ENCODE assay signal across 19 mouse cellular contexts in the genomic region with DNA sequence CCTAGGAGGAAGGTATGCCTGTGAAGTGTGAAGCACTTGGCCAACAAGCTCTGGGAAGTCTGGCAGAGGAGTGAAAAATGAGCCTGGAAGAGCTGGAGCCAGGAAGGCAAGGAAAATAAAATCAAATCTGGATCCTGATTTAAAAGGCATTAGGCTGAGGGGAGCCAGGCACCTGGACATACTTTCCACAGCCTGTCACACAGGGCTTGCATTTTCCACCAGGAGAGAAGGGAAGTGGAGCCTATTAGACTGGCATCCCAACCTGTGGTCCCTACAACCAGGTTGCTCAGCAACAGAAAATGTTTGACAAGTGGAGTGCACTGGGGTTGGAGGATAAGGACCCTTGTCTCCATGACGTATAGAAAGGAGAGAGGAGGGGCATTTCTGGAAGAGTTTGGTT.
"Had no signal": no experiment of that assay in that cellular context is flagged by ENCODE, and none has a peak within 500 bp of the region (broad histone marks: within the 10 kb centered on the region; RNA-seq: fewer than 3 reads in every experiment).

No protein-coding gene starts in this region.

- H3K4me2 ChIP-seq: liver, embryonic 12.5 days; liver, embryonic 15.5 days; lung, embryonic 15.5 days; midbrain, embryonic 12.5 days; midbrain, embryonic 15.5 days; neural tube, embryonic 13.5 days had no signal

- ATAC-seq: intestine, embryonic 16.5 days; liver, embryonic 12.5 days; midbrain, embryonic 15.5 days had no signal

- H3K4me3 ChIP-seq: liver, embryonic 12.5 days; liver, embryonic 15.5 days; lung, embryonic 15.5 days; midbrain, embryonic 12.5 days; midbrain, embryonic 15.5 days; myocyte; neural tube, embryonic 13.5 days had no signal

- H3K9me3 ChIP-seq: liver, embryonic 12.5 days; liver, embryonic 15.5 days; lung, embryonic 15.5 days; midbrain, embryonic 12.5 days; midbrain, embryonic 15.5 days; neural tube, embryonic 13.5 days had no signal

- H3K4me1 ChIP-seq: liver, embryonic 12.5 days; liver, embryonic 15.5 days; midbrain, embryonic 12.5 days; midbrain, embryonic 15.5 days; neural tube, embryonic 13.5 days had no signal

- H3K36me3 ChIP-seq: liver, embryonic 12.5 days; liver, embryonic 15.5 days; lung, embryonic 15.5 days; midbrain, embryonic 12.5 days; midbrain, embryonic 15.5 days; neural tube, embryonic 13.5 days had no signal

- H3K9ac ChIP-seq: liver, embryonic 12.5 days; liver, embryonic 15.5 days; lung, embryonic 15.5 days; midbrain, embryonic 12.5 days; midbrain, embryonic 15.5 days; neural tube, embryonic 13.5 days had no signal

- H3K27me3 ChIP-seq: liver, embryonic 12.5 days; liver, embryonic 15.5 days; lung, embryonic 15.5 days; midbrain, embryonic 12.5 days; midbrain, embryonic 15.5 days; neural tube, embryonic 13.5 days had no signal

- DNase-seq: kidney, adult 18-20 months; kidney, adult 9 months; kidney, postnatal 14 days; kidney, postnatal 4 days; liver; lung, adult 18-20 months; retina, postnatal 1 day; right cerebral cortex, postnatal 25 days; thymus, adult 18-20 months; thymus, postnatal 36 days had no signal

- H3K27ac ChIP-seq: liver, embryonic 12.5 days; liver, embryonic 15.5 days; lung, embryonic 15.5 days; macrophage; midbrain, embryonic 12.5 days; midbrain, embryonic 15.5 days; neural tube, embryonic 13.5 days had no signal
